Mouse (Mus musculus): ENCODE results near the gene Asb4. TPM values are rescaled to one million over a fixed set of nuclear protein-coding genes. Genes with fewer than 3 reads are reported as not detected.

Gene Asb4
- total and polyA plus RNA-seq, 2 experiments from 2014 or later: 10.5 to 16.3 TPM

GRCm38 (mm10) chr6:5360402-5360801, 22.8 kb upstream of the Asb4 start:
- Histone ChIP-seq H3K36me3 (ENCODE audit: insufficient read depth) (no peaks in the 10 kb centered on the region), H3K4me2 (ENCODE audit: low read depth) (no peak overlapping the region), H3K4me3 (ENCODE audit: low read depth, low read length) (no peak overlapping the region), H3K27me3 (ENCODE audit: insufficient read depth, low read length) (no peaks in the 10 kb centered on the region), H3K4me1 (ENCODE audit: insufficient read depth) (no peaks in the 10 kb centered on the region), H3K9ac (no peak overlapping the region), H3K9me3 (ENCODE audit: low read length) (no peaks in the 10 kb centered on the region), H3K27ac (ENCODE audit: low read depth, low read length) (no peak overlapping the region)
- TF ChIP-seq CTCF (IDR thresholded peaks at IDR 0.05; ENCODE audit: low read depth): no peak
- DNase-seq (no peak), ATAC-seq (no peak)
- 95% methylated on average over 5 of the region's 5 CpGs for WGBS

GRCm38 (mm10) chr6:5361987-5362386, 21.2 kb upstream of the Asb4 start:
- no peak for TF ChIP-seq CTCF (IDR thresholded peaks at IDR 0.05; ENCODE audit: low read depth)
- no peaks in the 10 kb centered on the region for H3K4me1 ChIP-seq (ENCODE audit: insufficient read depth)
- H3K36me3 ChIP-seq (ENCODE audit: insufficient read depth): no peaks in the 10 kb centered on the region
- H3K4me2 ChIP-seq (ENCODE audit: low read depth): no peak overlapping the region
- no peaks in the 10 kb centered on the region for H3K27me3 ChIP-seq (ENCODE audit: insufficient read depth, low read length)
- H3K27ac ChIP-seq (ENCODE audit: low read depth, low read length): no peak overlapping the region
- ATAC-seq (no peak), DNase-seq (no peak)
- H3K9me3 ChIP-seq (ENCODE audit: low read length): no peaks in the 10 kb centered on the region
- H3K9ac ChIP-seq: no peak overlapping the region
- 78% methylated on average over 6 of the region's 6 CpGs for WGBS
- no peak overlapping the region for H3K4me3 ChIP-seq (ENCODE audit: low read depth, low read length)

- no peak for TF ChIP-seq CTCF (IDR thresholded peaks at IDR 0.05; ENCODE audit: low read depth)
- H3K9ac ChIP-seq: no peak overlapping the region
- DNase-seq (no peak), ATAC-seq (no peak)
- no peak overlapping the region for H3K4me2 ChIP-seq (ENCODE audit: low read depth)
- no peaks in the 10 kb centered on the region for H3K4me1 ChIP-seq (ENCODE audit: insufficient read depth)
- no peak overlapping the region for H3K27ac ChIP-seq (ENCODE audit: low read depth, low read length)
- no peak overlapping the region for H3K4me3 ChIP-seq (ENCODE audit: low read depth, low read length)
- H3K9me3 ChIP-seq (ENCODE audit: low read length): no peaks in the 10 kb centered on the region
- H3K27me3 ChIP-seq (ENCODE audit: insufficient read depth, low read length): no peaks in the 10 kb centered on the region
- 93% methylated on average over 5 of the region's 5 CpGs for WGBS
- no peaks in the 10 kb centered on the region for H3K36me3 ChIP-seq (ENCODE audit: insufficient read depth)
Measured at GRCm38 (mm10) chr6:5365845-5366244, 17.3 kb upstream of the Asb4 start.

GRCm38 (mm10) chr6:5376884-5377283, 6.3 kb upstream of the Asb4 start:
- no peaks in the 10 kb centered on the region for H3K27me3 ChIP-seq (ENCODE audit: insufficient read depth, low read length)
- no peak overlapping the region for H3K4me2 ChIP-seq (ENCODE audit: low read depth)
- no peaks in the 10 kb centered on the region for H3K36me3 ChIP-seq (ENCODE audit: insufficient read depth)
- H3K9me3 ChIP-seq (ENCODE audit: low read length): no peaks in the 10 kb centered on the region
- 77% methylated on average over 4 of the region's 4 CpGs for WGBS
- no peak for ATAC-seq
- DNase-seq: no peak
- H3K27ac ChIP-seq (ENCODE audit: low read depth, low read length): no peak overlapping the region
- H3K9ac ChIP-seq: no peak overlapping the region
- TF ChIP-seq CTCF (IDR thresholded peaks at IDR 0.05; ENCODE audit: low read depth): no peak
- H3K4me1 ChIP-seq (ENCODE audit: insufficient read depth): peaks cover 9% of the 10 kb centered on the region; the same call in 1 of the 2 replicates
- H3K4me3 ChIP-seq (ENCODE audit: low read depth, low read length): no peak overlapping the region

GRCm38 (mm10) chr6:5379048-5379447, 4.1 kb upstream of the Asb4 start:
- WGBS: 60% methylated on average over 3 of the region's 3 CpGs
- Histone ChIP-seq H3K36me3 (ENCODE audit: insufficient read depth) (no peaks in the 10 kb centered on the region), H3K9me3 (ENCODE audit: low read length) (no peaks in the 10 kb centered on the region), H3K9ac (no peak overlapping the region), H3K27ac (ENCODE audit: low read depth, low read length) (no peak overlapping the region), H3K4me1 (ENCODE audit: insufficient read depth) (peaks cover 13% of the 10 kb centered on the region; the same call in 1 of the 2 replicates), H3K27me3 (ENCODE audit: insufficient read depth, low read length) (no peaks in the 10 kb centered on the region), H3K4me2 (ENCODE audit: low read depth) (peak overlapping the region; percentile 42), H3K4me3 (ENCODE audit: low read depth, low read length) (no peak overlapping the region)
- ATAC-seq: no peak
- no peak for DNase-seq
- no peak for TF ChIP-seq CTCF (IDR thresholded peaks at IDR 0.05; ENCODE audit: low read depth)

GRCm38 (mm10) chr6:5379781-5380623, 3.2 kb upstream of the Asb4 start:
- H3K4me3 ChIP-seq (ENCODE audit: low read depth, low read length): peak overlapping the region; percentile 19
- H3K4me1 ChIP-seq (ENCODE audit: insufficient read depth): peaks cover 13% of the 10 kb centered on the region; the same call in 1 of the 2 replicates
- WGBS: 3% methylated on average over 22 of the region's 22 CpGs
- no peaks in the 10 kb centered on the region for H3K36me3 ChIP-seq (ENCODE audit: insufficient read depth)
- no peaks in the 10 kb centered on the region for H3K9me3 ChIP-seq (ENCODE audit: low read length)
- ATAC-seq: peak; percentile 68
- peak overlapping the region; percentile 10; the same call in 1 of the 2 replicates for H3K9ac ChIP-seq
- peak overlapping the region; percentile 42 for H3K4me2 ChIP-seq (ENCODE audit: low read depth)
- peak; percentile 73 for DNase-seq
- peak overlapping the region; percentile 36 for H3K27ac ChIP-seq (ENCODE audit: low read depth, low read length)
- no peaks in the 10 kb centered on the region for H3K27me3 ChIP-seq (ENCODE audit: insufficient read depth, low read length)
- TF ChIP-seq CTCF (IDR thresholded peaks at IDR 0.05; ENCODE audit: low read depth): no peak

- peak; percentile 39 for DNase-seq
- Histone ChIP-seq H3K9ac (no peak overlapping the region), H3K36me3 (ENCODE audit: insufficient read depth) (no peaks in the 10 kb centered on the region), H3K4me3 (ENCODE audit: low read depth, low read length) (no peak overlapping the region), H3K4me2 (ENCODE audit: low read depth) (peak overlapping the region; percentile 42), H3K27me3 (ENCODE audit: insufficient read depth, low read length) (no peaks in the 10 kb centered on the region), H3K4me1 (ENCODE audit: insufficient read depth) (peaks cover 13% of the 10 kb centered on the region; the same call in 1 of the 2 replicates), H3K27ac (ENCODE audit: low read depth, low read length) (0 out of 2 replicates have a peak overlapping the region, but pooled peaks have one; percentile 9), H3K9me3 (ENCODE audit: low read length) (no peaks in the 10 kb centered on the region)
- 12% methylated on average over 9 of the region's 9 CpGs for WGBS
- no peak for TF ChIP-seq CTCF (IDR thresholded peaks at IDR 0.05; ENCODE audit: low read depth)
- no peak for ATAC-seq
Measured at GRCm38 (mm10) chr6:5380624-5381252, 2.4 kb upstream of the Asb4 start.

Data from forebrain, postnatal 0 days (tissue).